Mouse (Mus musculus) embryonic facial prominence, embryonic 11.5 days (tissue): ENCODE data around the gene 2610507B11Rik. TPM values are rescaled to one million over a fixed set of nuclear protein-coding genes. Genes with fewer than 3 reads are reported as not detected.

Experiments used
- ATAC-seq: fragments of 200-750 bp; cut with Nextera tagmentation; replicated peaks from 2 replicates; pipeline ENCODE4 v1.8.0; 2017; ENCODE audit warnings: low read depth; ENCODE audit not compliant: insufficient number of reproducible peaks, low FRiP score, low TSS enrichment
- DNase-seq: peaks from one replicate; pipeline ENCODE4 v3.0.0-alpha.2; 2015; ENCODE audit warnings: low spot score
- H3K27ac ChIP-seq: fragments of 300-500 bp; sonication (generic); replicated peaks from 2 replicates; pipeline ENCODE4 v1.5.1; 2014; ENCODE audit warnings: mild to moderate bottlenecking, low read depth, low read length, control low read depth
- H3K27me3 ChIP-seq: fragments of 300-500 bp; sonication (generic); 2 replicates; pipeline ENCODE4 v1.6.1; 2014; ENCODE audit warnings: mild to moderate bottlenecking, low read length, moderate library complexity, mixed read lengths; ENCODE audit not compliant: control insufficient read depth, insufficient read depth
- H3K36me3 ChIP-seq: fragments of 300-500 bp; sonication (generic); replicated peaks from 2 replicates; pipeline ENCODE4 v1.6.1; 2014; ENCODE audit warnings: low read depth, mild to moderate bottlenecking, low read length, moderate library complexity, mixed read lengths; ENCODE audit not compliant: control insufficient read depth, insufficient read depth
- H3K4me1 ChIP-seq: fragments of 300-500 bp; sonication (generic); 2 replicates; pipeline ENCODE4 v1.6.1; 2014; ENCODE audit warnings: low read length, mixed read lengths; ENCODE audit not compliant: control insufficient read depth, insufficient read depth
- H3K4me2 ChIP-seq: fragments of 300-500 bp; sonication (generic); 2 replicates; pipeline ENCODE4 v1.6.1; 2014; ENCODE audit warnings: low read depth, mild to moderate bottlenecking, control low read depth, low read length, moderate library complexity
- H3K4me3 ChIP-seq: fragments of 300-500 bp; sonication (generic); 2 replicates; pipeline ENCODE4 v1.5.1; 2014; ENCODE audit warnings: low read depth, low read length, control low read depth
- H3K9ac ChIP-seq: fragments of 300-500 bp; sonication (generic); replicated peaks from 2 replicates; pipeline ENCODE4 v1.6.1; 2014; ENCODE audit warnings: mild to moderate bottlenecking, control low read depth, low read length
- H3K9me3 ChIP-seq: fragments of 300-500 bp; sonication (generic); replicated peaks from 2 replicates; pipeline ENCODE4 v1.6.1; 2016; ENCODE audit warnings: mild to moderate bottlenecking, low read length, inconsistent platforms, mixed read lengths; ENCODE audit not compliant: control insufficient read depth
- WGBS: fragments of 180-500 bp; shearing (Covaris S2); extraction: QIAGEN DNeasy Blood & Tissue Kit; methylation state at CpG from one replicate; pipeline ENCODE4 v1.1.7; 2014; 5-methylcytosine and 5-hydroxymethylcytosine counted together
- polyA plus RNA-seq: library from polyadenylated mRNA; unstranded; fragments of >200 nt; fragmentation: Nextera tagmentation; extraction: Ambion mirVana; gene quantifications from 2 replicates; pipeline ENCODE4 v1.2.1, GENCODE M21; 2014

The 2610507B11Rik gene
- polyA plus RNA-seq, 1 experiment from 2014 or later, result 66.9 TPM

- no peaks in the 10 kb centered on the region for H3K27me3 ChIP-seq
- no peak overlapping the region for H3K4me2 ChIP-seq
- no peak for ATAC-seq
- no peaks in the 10 kb centered on the region for H3K4me1 ChIP-seq
- no peak for DNase-seq
- H3K9me3 ChIP-seq, result no peaks in the 10 kb centered on the region
- no peak overlapping the region for H3K27ac ChIP-seq
- no peak overlapping the region for H3K9ac ChIP-seq
- 95% methylated on average over 6 of the region's 6 CpGs for WGBS
- no peak overlapping the region for H3K4me3 ChIP-seq
- no peaks in the 10 kb centered on the region for H3K36me3 ChIP-seq
Observed at GRCm38 (mm10) chr11:78294585-78294984, 33.0 kb downstream of the 2610507B11Rik start.

- Histone ChIP-seq H3K4me3 (peak overlapping the region; percentile 85), H3K27me3 (no peaks in the 10 kb centered on the region), H3K4me1 (no peaks in the 10 kb centered on the region), H3K4me2 (peak overlapping the region; percentile 68), H3K9ac (peak overlapping the region; percentile 52), H3K27ac (no peak overlapping the region), H3K36me3 (peaks cover 10% of the 10 kb centered on the region), H3K9me3 (no peaks in the 10 kb centered on the region)
- ATAC-seq, result peak; percentile 75
- WGBS, result 67% methylated on average over 7 of the region's 7 CpGs
- no peak for DNase-seq
Observed at GRCm38 (mm10) chr11:78300917-78301316, 39.4 kb downstream of the 2610507B11Rik start.

GRCm38 (mm10) chr11:78301357-78302084 is 40.0 kb downstream of the 2610507B11Rik start, which contains the start of gene Spag5:
Gene Spag5 (plus strand): TSS chr11:78301529.
- peak; percentile 96 for DNase-seq
- Histone ChIP-seq H3K27ac (no peak within 1 kb of the TSS; the same call in 1 of the 2 replicates), H3K9me3 (no peaks in the 10 kb centered on the region), H3K4me3 (peak within 1 kb of the TSS; percentile 85), H3K4me2 (peak within 1 kb of the TSS; percentile 68), H3K36me3 (peaks cover 10% of the 10 kb centered on the region), H3K4me1 (no peaks in the 10 kb centered on the region), H3K9ac (peak within 1 kb of the TSS; percentile 83), H3K27me3 (no peaks in the 10 kb centered on the region)
- ATAC-seq, result peak; percentile 99
- WGBS, result 0% methylated on average over 49 of the region's 49 CpGs

GRCm38 (mm10) chr11:78305272-78305671 is 43.7 kb downstream of the 2610507B11Rik start:
- WGBS, result 91% methylated on average over 4 of the region's 4 CpGs
- no peak overlapping the region for H3K4me3 ChIP-seq
- no peak for ATAC-seq

GRCm38 (mm10) chr11:78310861-78311511 is 49.4 kb downstream of the 2610507B11Rik start:
- WGBS, result 91% methylated on average over 8 of the region's 8 CpGs
- H3K4me3 ChIP-seq, result no peak overlapping the region
- ATAC-seq (no peak), DNase-seq (no peak)
- H3K4me2 ChIP-seq, result no peak overlapping the region
- no peak overlapping the region for H3K27ac ChIP-seq
- no peaks in the 10 kb centered on the region for H3K9me3 ChIP-seq
- H3K9ac ChIP-seq, result no peak overlapping the region
- H3K36me3 ChIP-seq, result peaks cover 26% of the 10 kb centered on the region
- no peaks in the 10 kb centered on the region for H3K27me3 ChIP-seq
- H3K4me1 ChIP-seq, result no peaks in the 10 kb centered on the region

More at GRCm38 (mm10) chr11:78305272-78305671, 43.7 kb downstream of the 2610507B11Rik start:
- H3K9me3 ChIP-seq, result no peaks in the 10 kb centered on the region
- H3K36me3 ChIP-seq, result peaks cover 16% of the 10 kb centered on the region
- DNase-seq, result no peak
- H3K9ac ChIP-seq, result no peak overlapping the region
- H3K27me3 ChIP-seq, result no peaks in the 10 kb centered on the region
- H3K4me2 ChIP-seq, result no peak overlapping the region
- no peaks in the 10 kb centered on the region for H3K4me1 ChIP-seq
- H3K27ac ChIP-seq, result no peak overlapping the region

- H3K9me3 ChIP-seq, result no peaks in the 10 kb centered on the region
- WGBS, result 96% methylated on average over 2 of the region's 2 CpGs
- H3K4me2 ChIP-seq, result no peak overlapping the region
- DNase-seq (no peak), ATAC-seq (no peak)
- H3K36me3 ChIP-seq, result peaks cover 28% of the 10 kb centered on the region
- no peak overlapping the region for H3K9ac ChIP-seq
- no peaks in the 10 kb centered on the region for H3K4me1 ChIP-seq
- no peak overlapping the region for H3K27ac ChIP-seq
- H3K4me3 ChIP-seq, result no peak overlapping the region
- H3K27me3 ChIP-seq, result no peaks in the 10 kb centered on the region
Observed at GRCm38 (mm10) chr11:78313662-78314061, 52.1 kb downstream of the 2610507B11Rik start.

GRCm38 (mm10) chr11:78318411-78318810 is 56.9 kb downstream of the 2610507B11Rik start:
- Histone ChIP-seq H3K27ac (no peak overlapping the region), H3K4me3 (no peak overlapping the region), H3K9me3 (no peaks in the 10 kb centered on the region), H3K4me2 (no peak overlapping the region), H3K4me1 (no peaks in the 10 kb centered on the region), H3K27me3 (no peaks in the 10 kb centered on the region), H3K9ac (no peak overlapping the region), H3K36me3 (peaks cover 35% of the 10 kb centered on the region)
- no peak for ATAC-seq
- DNase-seq, result no peak
- WGBS, result 91% methylated on average over 2 of the region's 2 CpGs
